ENCODE assay signal across 18 mouse cellular contexts in the genomic region with DNA sequence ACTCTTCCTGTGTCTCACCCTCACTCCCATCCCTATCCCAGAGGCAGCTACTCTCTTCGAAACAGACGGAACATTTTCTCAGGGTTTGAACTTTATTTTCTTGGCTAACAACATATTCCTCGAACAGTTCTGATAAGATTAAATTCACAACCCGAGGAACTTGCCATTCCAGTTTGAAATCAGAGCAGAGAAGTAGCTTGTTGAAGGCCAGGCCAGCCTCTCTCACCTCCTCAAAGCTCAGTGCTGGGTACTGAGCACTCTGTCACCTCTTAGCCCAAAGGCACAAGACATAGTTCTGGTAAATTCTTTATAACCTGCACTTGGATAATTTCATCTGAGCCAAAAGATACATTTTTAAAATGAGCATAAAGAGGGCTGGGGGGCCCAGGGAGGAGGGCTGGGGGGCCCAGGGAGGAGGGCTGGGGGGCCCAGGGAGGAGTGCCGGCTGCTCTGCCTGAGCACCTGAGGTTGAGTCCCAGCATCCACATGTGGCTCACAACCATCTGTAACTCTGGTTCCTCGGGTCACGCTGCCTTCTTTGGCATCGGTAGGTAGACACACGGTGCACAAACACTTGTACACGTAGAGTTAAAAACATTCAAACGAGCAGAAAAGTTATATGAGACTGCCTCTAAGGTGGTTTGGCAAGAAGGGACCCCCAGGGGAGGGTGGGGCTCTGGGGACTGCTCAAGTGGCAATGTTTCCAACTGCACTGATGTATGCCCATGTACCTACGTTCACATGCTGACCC.
DNase-seq lines count a peak whose midpoint lies in the region; ATAC-seq lines count a peak whose summit lies in the region.
"Had no signal": no experiment of that assay in that cellular context is flagged by ENCODE, and none has a peak within 500 bp of the region (broad histone marks: within the 10 kb centered on the region; RNA-seq: fewer than 3 reads in every experiment).

No protein-coding gene starts in this region.

- H3K4me1 ChIP-seq in heart, embryonic 10.5 days = peaks cover 53% of the 10 kb centered on the region
- peaks cover 54% of the 10 kb centered on the region for H3K4me1 ChIP-seq in intestine, embryonic 16.5 days (ENCODE audit: control insufficient read depth, insufficient read depth, low read length)
- peaks cover 4% of the 10 kb centered on the region; the same call in 1 of the 2 replicates for H3K4me1 ChIP-seq in forebrain, embryonic 12.5 days
- H3K4me1 ChIP-seq: forebrain, embryonic 15.5 days; liver, embryonic 15.5 days; midbrain, embryonic 15.5 days had no signal

- DNase-seq in heart, embryonic 10.5 days (ENCODE audit: low spot score) = no peak
- DNase-seq in heart, postnatal 4 days = no peak
- DNase-seq in lung, adult 18-20 months = peak; percentile 47 to 65
- no peak for DNase-seq in lung, postnatal 14 days
- DNase-seq in thymus, postnatal 10 days (ENCODE audit: low spot score in 2 of 2) = peak; percentile 30 to 40
- DNase-seq in urinary bladder, postnatal 10 days (ENCODE audit: low spot score) = no peak
- DNase-seq: adrenal gland, adult 8-10 months; cerebellum, adult 9-11 months; gastrocnemius, postnatal 25 days; kidney, adult 18-20 months; left cerebral cortex, postnatal 4 days; retina, postnatal 1 day; spleen, adult 18-20 months had no signal

- H3K4me3 ChIP-seq in heart, embryonic 10.5 days = no peak overlapping the region
- no peak overlapping the region for H3K4me3 ChIP-seq in intestine, embryonic 16.5 days (ENCODE audit: low read length)
- H3K4me3 ChIP-seq in forebrain, embryonic 12.5 days (replicated peaks) = no peak overlapping the region
- H3K4me3 ChIP-seq: forebrain, embryonic 15.5 days; liver, embryonic 15.5 days; midbrain, embryonic 15.5 days had no signal

- peak overlapping the region; percentile 42 for H3K27ac ChIP-seq in heart, embryonic 10.5 days
- peak overlapping the region; percentile 91 for H3K27ac ChIP-seq in intestine, embryonic 16.5 days (ENCODE audit: low read length)
- H3K27ac ChIP-seq in forebrain, embryonic 12.5 days = no peak overlapping the region
- H3K27ac ChIP-seq: forebrain, embryonic 15.5 days; liver, embryonic 15.5 days; midbrain, embryonic 15.5 days had no signal

- peak; percentile 60 for ATAC-seq in intestine, embryonic 16.5 days
- no peak for ATAC-seq in forebrain, embryonic 12.5 days (ENCODE audit: low FRiP score)
- ATAC-seq: forebrain, embryonic 15.5 days; midbrain, embryonic 15.5 days had no signal

- H3K27me3 ChIP-seq in heart, embryonic 10.5 days (ENCODE audit: insufficient read depth, poor library complexity, severe bottlenecking) = no peaks in the 10 kb centered on the region
- H3K27me3 ChIP-seq in intestine, embryonic 16.5 days (replicated peaks; ENCODE audit: control insufficient read depth, insufficient read depth, low read length) = no peaks in the 10 kb centered on the region
- no peaks in the 10 kb centered on the region for H3K27me3 ChIP-seq in forebrain, embryonic 12.5 days
- H3K27me3 ChIP-seq: forebrain, embryonic 15.5 days; liver, embryonic 15.5 days; midbrain, embryonic 15.5 days had no signal

- H3K36me3 ChIP-seq in heart, embryonic 10.5 days = no peaks in the 10 kb centered on the region
- no peaks in the 10 kb centered on the region for H3K36me3 ChIP-seq in intestine, embryonic 16.5 days (ENCODE audit: control insufficient read depth, insufficient read depth, low read length)
- no peaks in the 10 kb centered on the region for H3K36me3 ChIP-seq in forebrain, embryonic 12.5 days (replicated peaks)
- H3K36me3 ChIP-seq: forebrain, embryonic 15.5 days; liver, embryonic 15.5 days; midbrain, embryonic 15.5 days had no signal

- no peaks in the 10 kb centered on the region for H3K9me3 ChIP-seq in heart, embryonic 10.5 days
- no peaks in the 10 kb centered on the region for H3K9me3 ChIP-seq in intestine, embryonic 16.5 days (ENCODE audit: control insufficient read depth, low read length)
- no peaks in the 10 kb centered on the region for H3K9me3 ChIP-seq in forebrain, embryonic 12.5 days
- H3K9me3 ChIP-seq: forebrain, embryonic 15.5 days; liver, embryonic 15.5 days; midbrain, embryonic 15.5 days had no signal

- WGBS in heart, embryonic 10.5 days = 61% methylated on average over 12 of the region's 12 CpGs
- 54% methylated on average over 12 of the region's 12 CpGs for WGBS in intestine, embryonic 16.5 days
- 88% methylated on average over 12 of the region's 12 CpGs for WGBS in forebrain, embryonic 12.5 days

- H3K9ac ChIP-seq in intestine, embryonic 16.5 days (ENCODE audit: low read depth, low read length) = peak overlapping the region; percentile 11; the same call in 1 of the 2 replicates
- no peak overlapping the region for H3K9ac ChIP-seq in forebrain, embryonic 12.5 days
- H3K9ac ChIP-seq: forebrain, embryonic 15.5 days; liver, embryonic 15.5 days; midbrain, embryonic 15.5 days had no signal

- H3K4me2 ChIP-seq in intestine, embryonic 16.5 days (ENCODE audit: low read depth, low read length) = peak overlapping the region; percentile 37; the same call in 1 of the 2 replicates
- no peak overlapping the region for H3K4me2 ChIP-seq in forebrain, embryonic 12.5 days
- H3K4me2 ChIP-seq: forebrain, embryonic 15.5 days; liver, embryonic 15.5 days; midbrain, embryonic 15.5 days had no signal

Comparison
In these comparisons a context has a peak if more than half of its experiments do, and no peak if none do; other contexts are left out.
1. DNase-seq: peak in lung, adult 18-20 months (2 of 2) and thymus, postnatal 10 days (2 of 2); none in heart, embryonic 10.5 days (single experiment), heart, postnatal 4 days (single experiment), lung, postnatal 14 days (single experiment) and urinary bladder, postnatal 10 days (single experiment).